Mouse (Mus musculus) megakaryocyte, embryonic 14.5 days (primary cell): Measurements from ENCODE around the gene Gm3045. TPM values are rescaled to one million over a fixed set of nuclear protein-coding genes. Genes with fewer than 3 reads are reported as not detected.

Source experiments
- H3K27me3 ChIP-seq: replicated peaks from 2 replicates; pipeline ENCODE3; 2012; ENCODE audit warnings: inconsistent platforms
- H3K36me3 ChIP-seq: replicated peaks from 2 replicates; pipeline ENCODE3; 2012; ENCODE audit warnings: low read length, inconsistent platforms, mixed read lengths
- H3K4me1 ChIP-seq: 2 replicates; pipeline ENCODE4 v1.6.1; 2012; ENCODE audit warnings: inconsistent platforms
- H3K4me3 ChIP-seq: replicated peaks from 2 replicates; pipeline ENCODE3; 2012; ENCODE audit warnings: moderate library complexity, mild to moderate bottlenecking, inconsistent platforms
- H3K9me3 ChIP-seq: 2 replicates; pipeline ENCODE4 v1.6.1; 2012; ENCODE audit warnings: inconsistent platforms
- FLI1 ChIP-seq: IDR thresholded peaks from 2 replicates; pipeline ENCODE4 v1.6.1; 2012; ENCODE audit warnings: low read length, inconsistent platforms, mixed read lengths
- GATA1 ChIP-seq: IDR thresholded peaks from 3 replicates; pipeline ENCODE4 v1.6.1; 2012; ENCODE audit warnings: mixed read lengths, low read length, inconsistent platforms, borderline replicate concordance
- polyA plus RNA-seq: library from polyadenylated mRNA; stranded (reverse); fragments of >175 nt; gene quantifications from 2 replicates; pipeline ENCODE4 v1.2.3, GENCODE M21; 2012; ENCODE audit warnings: low replicate concordance; ENCODE audit not compliant: insufficient read depth

Gene Gm3045
- polyA plus RNA-seq, 1 experiment, result not detected

- Histone ChIP-seq H3K9me3 (no peaks in the 10 kb centered on the region), H3K27me3 (peaks cover 69% of the 10 kb centered on the region), H3K4me1 (peaks cover 6% of the 10 kb centered on the region; the same call in 1 of the 2 replicates), H3K4me3 (no peak overlapping the region), H3K36me3 (no peaks in the 10 kb centered on the region)
- TF ChIP-seq GATA1 (no peak), FLI1 (no peak)
These were observed 7.9 kb downstream of the Gm3045 start for GRCm38 (mm10) chr13:56434311-56434751.

GRCm38 (mm10) chr13:56435615-56436287, 9.4 kb downstream of the Gm3045 start:
- H3K4me3 ChIP-seq, result no peak overlapping the region
- H3K27me3 ChIP-seq, result peaks cover 73% of the 10 kb centered on the region
- H3K36me3 ChIP-seq, result no peaks in the 10 kb centered on the region
- H3K9me3 ChIP-seq, result peaks cover 2% of the 10 kb centered on the region; the same call in 1 of the 2 replicates
- peaks cover 6% of the 10 kb centered on the region; the same call in 1 of the 2 replicates for H3K4me1 ChIP-seq
- TF ChIP-seq GATA1 (no peak), FLI1 (no peak)

- no peaks in the 10 kb centered on the region for H3K36me3 ChIP-seq
- peaks cover 6% of the 10 kb centered on the region; the same call in 1 of the 2 replicates for H3K4me1 ChIP-seq
- H3K27me3 ChIP-seq, result peaks cover 71% of the 10 kb centered on the region
- peak within 1 kb of the TSS; percentile 33 for H3K4me3 ChIP-seq
- TF ChIP-seq FLI1 (no peak), GATA1 (no peak)
- H3K9me3 ChIP-seq, result peaks cover 6% of the 10 kb centered on the region; the same call in 1 of the 2 replicates
These were observed 12.0 kb downstream of the Gm3045 start, which contains the start of gene Slc25a48 for GRCm38 (mm10) chr13:56438211-56439075. TSS of gene Slc25a48 (plus strand) at chr13:56438355.

- H3K36me3 ChIP-seq, result no peaks in the 10 kb centered on the region
- H3K27me3 ChIP-seq, result peaks cover 41% of the 10 kb centered on the region
- H3K9me3 ChIP-seq, result peaks cover 6% of the 10 kb centered on the region; the same call in 1 of the 2 replicates
- H3K4me3 ChIP-seq, result no peak overlapping the region
- TF ChIP-seq GATA1 (no peak), FLI1 (no peak)
- H3K4me1 ChIP-seq, result peaks cover 2% of the 10 kb centered on the region; the same call in 1 of the 2 replicates
These were observed 17.0 kb downstream of the Gm3045 start for GRCm38 (mm10) chr13:56443411-56443810.

- H3K36me3 ChIP-seq, result no peaks in the 10 kb centered on the region
- H3K4me1 ChIP-seq, result no peaks in the 10 kb centered on the region
- no peak for TF ChIP-seq FLI1
- no peak for TF ChIP-seq GATA1
- H3K9me3 ChIP-seq, result peaks cover 6% of the 10 kb centered on the region; the same call in 1 of the 2 replicates
- no peak overlapping the region for H3K4me3 ChIP-seq
- H3K27me3 ChIP-seq, result peaks cover 35% of the 10 kb centered on the region
These were observed 17.7 kb downstream of the Gm3045 start for GRCm38 (mm10) chr13:56444112-56444511.

- TF ChIP-seq GATA1 (no peak), FLI1 (no peak)
- Histone ChIP-seq H3K9me3 (peaks cover 6% of the 10 kb centered on the region; the same call in 1 of the 2 replicates), H3K27me3 (peaks cover 26% of the 10 kb centered on the region), H3K4me1 (no peaks in the 10 kb centered on the region), H3K4me3 (no peak overlapping the region), H3K36me3 (no peaks in the 10 kb centered on the region)
These were observed 18.6 kb downstream of the Gm3045 start for GRCm38 (mm10) chr13:56444996-56445395.

- no peaks in the 10 kb centered on the region for H3K4me1 ChIP-seq
- H3K27me3 ChIP-seq, result peaks cover 13% of the 10 kb centered on the region
- TF ChIP-seq FLI1 (no peak), GATA1 (no peak)
- no peaks in the 10 kb centered on the region for H3K36me3 ChIP-seq
- H3K4me3 ChIP-seq, result no peak overlapping the region
- H3K9me3 ChIP-seq, result no peaks in the 10 kb centered on the region
These were observed 23.0 kb downstream of the Gm3045 start for GRCm38 (mm10) chr13:56449239-56450030.

- Histone ChIP-seq H3K27me3 (peaks cover 13% of the 10 kb centered on the region), H3K4me3 (no peak overlapping the region), H3K36me3 (no peaks in the 10 kb centered on the region), H3K9me3 (no peaks in the 10 kb centered on the region), H3K4me1 (no peaks in the 10 kb centered on the region)
- TF ChIP-seq GATA1 (no peak), FLI1 (no peak)
These were observed 23.6 kb downstream of the Gm3045 start for GRCm38 (mm10) chr13:56450035-56450434.

GRCm38 (mm10) chr13:56458001-56458400, 31.6 kb downstream of the Gm3045 start:
- H3K36me3 ChIP-seq, result no peaks in the 10 kb centered on the region
- no peak for TF ChIP-seq GATA1
- TF ChIP-seq FLI1, result no peak
- peaks cover 7% of the 10 kb centered on the region for H3K27me3 ChIP-seq
- H3K9me3 ChIP-seq, result peaks cover 3% of the 10 kb centered on the region; the same call in 1 of the 2 replicates
- H3K4me3 ChIP-seq, result no peak overlapping the region
- no peaks in the 10 kb centered on the region for H3K4me1 ChIP-seq
